Mouse (Mus musculus) frontal cortex, postnatal 10 days (tissue): ENCODE results near the gene Inpp4a.

Experiments
- DNase-seq, 2 experiments: peaks; one replicate each; pipeline ENCODE4 v3.0.0; 2022; ENCODE audit warnings: low spot score in 2 of 2, mixed read lengths in 1 of 2

Gene Inpp4a

GRCm38 (mm10) chr1:37299540-37300491, at the start of gene Inpp4a:
Inpp4a (plus strand) TSS chr1:37299865.
- DNase-seq: peak; percentile 78 to 90

DNA sequence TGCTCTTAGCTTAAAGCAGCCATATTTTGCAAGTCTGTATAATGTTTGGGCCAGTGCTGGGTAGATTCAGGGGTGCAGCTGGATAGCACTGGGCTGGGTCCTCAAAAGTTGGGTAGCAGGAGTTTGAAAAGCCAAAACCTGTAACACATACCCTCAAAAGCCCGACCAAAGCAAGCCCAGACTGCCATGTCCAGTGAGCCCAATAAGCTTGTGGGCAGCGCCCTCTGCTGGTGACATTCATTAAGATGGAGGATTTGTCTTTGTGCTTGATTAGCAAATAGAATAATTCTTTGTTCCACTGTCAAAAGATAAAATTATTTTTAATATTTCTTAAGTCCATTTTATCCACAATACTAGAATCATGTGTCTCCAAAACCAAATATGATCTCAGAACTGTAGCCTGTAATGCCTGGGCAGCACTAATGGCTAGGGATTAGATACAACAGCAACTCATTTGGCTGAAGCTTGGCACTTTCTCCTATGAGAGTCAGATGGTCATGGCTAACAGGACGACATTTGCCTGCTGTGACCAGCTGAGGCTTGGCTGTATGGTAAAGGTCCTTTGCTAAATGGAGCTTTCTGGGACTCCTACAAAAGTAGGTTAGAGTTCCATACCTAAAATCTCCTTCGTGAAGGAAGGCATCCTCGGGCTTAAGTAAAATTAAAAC, 48.9 kb upstream of the Inpp4a start:
- DNase-seq: peak; percentile 42 to 78

DNA sequence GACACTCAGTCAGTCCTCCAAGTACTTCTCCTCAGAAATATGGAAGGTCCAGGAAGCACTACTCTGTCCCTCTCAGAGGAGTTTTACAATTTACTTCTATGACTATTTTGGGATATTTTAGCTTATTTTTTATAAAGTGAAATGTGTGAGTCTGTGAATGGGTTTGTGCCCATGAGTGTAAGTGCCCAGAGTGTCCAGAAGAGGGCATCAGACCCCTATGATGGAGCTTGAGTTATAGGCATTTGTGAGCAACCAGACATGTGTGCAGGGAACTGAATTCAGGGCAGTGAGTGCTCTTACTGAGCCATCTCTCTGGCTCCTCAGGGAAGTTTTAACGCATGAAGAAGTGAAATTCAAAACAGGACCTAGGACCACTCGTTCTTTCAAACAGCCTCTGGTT, 41.2 kb upstream of the Inpp4a start:
- no peak for DNase-seq

DNA sequence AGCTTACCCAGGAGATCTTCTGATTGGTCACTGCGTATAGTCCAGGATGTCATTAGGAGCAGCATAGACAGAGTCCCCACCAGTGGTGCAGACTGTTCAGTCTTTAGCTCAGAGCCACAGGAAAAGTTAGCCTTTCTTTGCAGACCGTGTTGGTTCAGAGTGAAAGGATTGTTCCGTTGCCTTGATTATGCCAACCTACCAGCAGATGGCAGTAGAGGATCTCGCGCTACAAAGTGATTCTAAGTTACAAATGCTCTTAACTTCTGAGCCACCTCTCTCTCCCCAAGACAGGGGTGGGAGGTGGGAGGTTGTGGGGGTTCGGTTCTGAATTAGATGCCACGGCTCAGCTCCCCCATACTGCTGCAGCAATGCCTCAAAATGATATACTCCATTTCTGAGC, 27.2 kb upstream of the Inpp4a start:
- DNase-seq: peak; percentile 20 to 57

DNA sequence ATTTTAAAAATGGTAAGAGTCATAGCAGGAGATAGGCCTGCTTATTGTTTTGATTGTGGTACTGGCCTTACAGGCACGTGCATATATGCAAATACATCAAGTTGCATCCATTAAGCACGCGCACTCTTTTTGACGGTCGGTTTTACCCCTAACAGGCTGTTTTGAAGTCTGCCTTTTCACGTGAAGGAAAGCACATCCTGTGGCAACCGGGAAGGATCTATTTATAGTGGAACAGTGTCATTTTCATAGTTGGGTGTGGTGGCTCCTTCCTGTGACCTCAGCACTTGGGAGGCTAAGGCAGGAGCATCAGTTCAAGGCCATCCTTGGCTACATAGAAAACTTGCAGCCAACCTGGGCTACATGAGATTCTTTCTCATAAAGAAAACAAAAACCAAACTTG, 13.1 kb upstream of the Inpp4a start:
- DNase-seq: no peak

DNA sequence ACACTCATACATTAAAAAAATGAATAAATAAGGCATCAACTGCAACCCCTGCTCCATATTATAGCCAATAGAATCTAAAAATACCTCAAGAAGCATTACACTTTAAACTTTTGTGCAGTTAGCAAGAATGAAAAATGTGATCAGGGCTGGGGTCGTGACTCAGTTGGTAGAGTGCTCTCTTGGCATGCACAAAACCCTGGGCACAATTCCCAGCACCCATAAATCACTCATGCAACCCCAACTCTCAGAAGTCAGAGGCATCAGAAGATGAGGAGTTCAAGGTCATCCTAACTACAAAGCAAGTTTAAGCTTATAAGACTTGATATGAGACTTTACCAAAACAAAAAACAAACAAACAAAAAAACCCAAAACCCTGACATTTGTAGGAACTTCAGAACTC, 11.9 kb upstream of the Inpp4a start:
- no peak for DNase-seq

- peak in 1 of 2 experiments; percentile 60 for DNase-seq
Observed at GRCm38 (mm10) chr1:37288181-37288935, 11.3 kb upstream of the Inpp4a start.

- DNase-seq: no peak
Observed at GRCm38 (mm10) chr1:37288941-37289340, 10.7 kb upstream of the Inpp4a start.

DNA sequence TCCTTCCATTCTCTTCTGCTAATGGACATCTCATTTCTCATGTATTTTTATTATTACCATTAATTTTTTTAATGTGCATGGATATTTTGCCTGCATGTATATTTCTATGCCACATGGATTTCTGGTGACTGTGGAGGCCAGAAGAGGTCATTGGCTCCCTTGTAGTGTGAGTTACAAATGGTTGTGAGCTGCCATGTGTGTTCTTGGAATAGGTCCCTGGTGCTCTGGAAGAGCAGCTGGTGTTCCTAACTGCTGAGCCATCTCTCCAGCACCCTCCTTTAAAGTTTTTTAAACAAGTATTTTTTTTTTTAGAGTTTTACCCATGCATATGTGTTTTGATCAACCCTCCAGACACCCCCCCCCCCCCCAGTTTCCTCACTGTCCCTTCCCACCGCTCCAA, 3.3 kb upstream of the Inpp4a start:
- no peak for DNase-seq

GRCm38 (mm10) chr1:37298904-37299303, 761 bp upstream of the Inpp4a start:
- no peak for DNase-seq

- no peak for DNase-seq
Observed at GRCm38 (mm10) chr1:37300650-37301049, 985 bp downstream of the Inpp4a start.

GRCm38 (mm10) chr1:37302801-37303200, 3.1 kb downstream of the Inpp4a start:
- DNase-seq: no peak

DNA sequence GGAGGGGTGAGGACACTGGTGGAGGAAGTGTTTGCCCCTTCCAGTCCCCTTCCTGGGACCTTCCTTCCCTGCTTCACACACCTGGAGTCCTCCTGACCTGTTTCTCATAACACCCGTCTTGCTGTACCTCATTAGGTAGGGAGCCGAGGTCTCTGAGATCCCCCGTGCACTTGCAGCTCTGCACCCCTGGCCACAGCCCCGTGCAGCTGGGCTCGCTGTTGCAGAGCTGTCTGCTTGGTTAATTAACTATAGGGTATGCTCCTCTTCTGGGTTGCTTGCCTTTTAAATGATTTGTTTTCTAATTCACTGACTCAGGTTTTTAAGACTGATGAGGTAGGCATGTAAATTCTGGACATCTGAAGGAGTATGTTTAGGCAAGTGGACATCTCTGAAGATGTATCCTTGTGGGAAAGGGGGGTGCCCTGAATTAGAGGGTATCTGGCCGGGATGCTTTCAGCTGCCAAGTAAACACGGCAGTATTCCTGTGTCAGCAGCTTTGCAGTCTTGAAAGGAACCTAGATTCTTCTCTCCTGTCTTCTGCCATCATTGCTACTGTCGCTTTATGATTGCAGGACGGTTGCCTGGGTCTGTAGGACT, 6.1 kb downstream of the Inpp4a start:
- DNase-seq: no peak

DNA sequence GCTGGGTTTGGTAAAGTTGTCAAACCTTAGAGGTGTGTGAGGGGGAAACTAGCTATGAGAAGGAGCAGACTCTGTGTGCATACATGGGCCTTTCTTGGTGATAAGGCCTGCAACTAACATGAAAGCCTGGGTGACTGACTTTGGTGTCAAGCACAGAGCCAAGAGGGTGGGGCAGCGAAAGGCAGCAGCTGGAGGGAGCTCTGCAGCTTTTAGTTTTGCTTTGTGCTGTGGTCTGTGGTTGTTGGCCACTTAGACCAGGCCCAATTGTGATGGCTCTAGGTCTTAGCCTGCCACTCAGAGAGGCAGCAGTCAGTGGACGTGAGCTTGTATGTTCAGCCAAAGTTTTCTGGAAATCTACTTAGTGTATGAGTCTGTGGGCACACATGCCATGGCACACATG, 7.9 kb downstream of the Inpp4a start:
- DNase-seq: no peak

- no peak for DNase-seq
Observed at GRCm38 (mm10) chr1:37308021-37308742, 8.5 kb downstream of the Inpp4a start.

- no peak for DNase-seq
Observed at GRCm38 (mm10) chr1:37308743-37309100, 9.1 kb downstream of the Inpp4a start.

DNA sequence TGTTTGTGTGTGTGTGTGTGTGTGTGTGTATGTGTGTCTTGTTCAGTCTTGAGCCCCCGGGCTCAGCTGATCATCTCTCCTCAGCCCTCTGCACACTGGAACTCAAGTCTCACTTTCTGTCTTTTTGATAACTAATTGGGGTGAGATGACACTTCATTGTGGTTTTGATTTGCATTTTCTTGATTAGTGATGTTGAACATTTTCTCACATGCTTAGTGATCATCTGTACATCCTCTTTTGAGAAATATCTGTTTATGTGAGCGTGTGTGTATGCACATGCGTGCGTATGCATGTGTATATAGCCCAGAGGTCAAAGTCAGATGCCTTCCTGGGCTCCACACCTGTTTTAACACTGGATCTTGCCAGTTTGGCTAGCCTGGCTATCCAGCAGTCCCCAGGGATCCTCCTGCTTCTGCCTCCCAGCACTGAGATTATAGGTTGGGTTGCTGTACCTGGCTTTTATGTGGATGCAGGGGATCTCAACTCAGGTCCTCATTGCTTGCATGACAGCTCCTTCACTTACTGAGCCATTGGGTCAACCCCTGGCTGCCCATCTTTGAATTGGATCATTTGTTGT, 10.4 kb downstream of the Inpp4a start:
- DNase-seq: no peak

DNA sequence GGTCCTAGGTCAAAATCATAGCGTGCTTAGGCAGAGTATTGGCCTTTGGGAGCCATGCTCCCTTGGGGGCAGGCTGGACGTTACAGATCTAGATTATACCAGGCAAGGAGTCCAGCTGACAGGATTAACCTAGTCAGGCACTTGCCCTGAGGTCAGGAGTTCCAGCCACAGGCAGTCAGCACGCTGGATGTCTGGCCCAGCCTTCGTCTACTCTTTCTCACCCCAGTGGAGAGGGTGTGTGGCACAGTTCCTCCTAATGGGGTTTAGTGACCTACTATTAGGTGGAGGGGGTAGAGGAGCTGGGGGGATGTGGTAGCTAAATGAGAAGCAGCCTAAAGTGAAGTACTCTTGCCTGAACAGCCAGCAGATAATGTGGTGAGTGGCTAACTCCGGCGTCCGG, 14.7 kb downstream of the Inpp4a start:
- DNase-seq: no peak

DNA sequence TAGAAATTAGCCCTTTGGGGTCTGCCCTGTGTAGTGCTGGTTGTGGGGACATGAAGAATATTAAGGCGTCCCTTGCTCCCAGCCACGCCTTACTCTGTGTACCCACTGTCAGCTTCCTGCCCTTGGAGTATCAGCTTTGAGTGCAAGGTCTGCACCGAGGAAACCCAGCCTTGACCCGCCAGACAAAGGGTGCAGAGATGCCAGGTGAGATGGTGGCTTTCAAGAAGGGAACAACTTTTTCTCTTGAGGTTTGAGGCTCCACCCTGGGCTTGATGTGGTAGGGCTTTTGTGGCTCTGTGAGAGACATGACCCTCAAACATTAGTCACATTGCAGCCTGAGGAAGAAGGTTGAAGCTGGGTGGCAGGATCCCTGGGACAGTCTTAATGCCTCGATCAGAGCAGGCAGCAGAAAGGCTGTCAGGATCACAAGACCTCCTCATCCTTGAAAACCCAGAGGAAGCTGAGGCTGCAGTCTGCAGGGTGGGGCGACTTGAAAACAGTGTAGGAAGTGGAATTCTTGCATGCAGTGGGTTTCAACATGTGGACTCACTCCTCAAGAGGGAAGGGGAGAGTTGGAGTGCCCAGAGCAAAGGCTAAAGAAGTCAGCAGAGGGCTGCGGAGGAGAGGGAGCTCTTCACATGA, 18.1 kb downstream of the Inpp4a start:
- no peak for DNase-seq

DNA sequence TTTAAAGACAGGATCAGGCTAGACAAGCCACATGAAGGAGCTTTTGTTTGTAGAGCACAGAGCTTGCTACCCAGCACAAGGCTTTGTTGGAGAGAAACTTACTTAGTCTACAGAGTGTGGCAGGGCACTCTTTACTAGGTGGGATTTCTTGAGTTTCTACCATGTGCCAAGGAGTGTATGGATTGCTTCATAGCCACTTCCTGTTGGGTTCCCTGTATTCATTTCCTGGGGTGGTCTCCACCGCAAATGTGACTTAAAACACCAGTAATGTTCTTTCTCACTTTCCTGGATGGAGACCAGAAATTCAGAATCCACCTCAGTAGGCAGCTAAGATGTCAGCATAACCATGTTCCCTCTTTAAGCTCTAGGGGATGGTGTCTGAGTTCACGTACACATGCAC, 18.9 kb downstream of the Inpp4a start:
- DNase-seq: no peak
